Mouse (Mus musculus): ENCODE data around the gene Ano7.

DNA sequence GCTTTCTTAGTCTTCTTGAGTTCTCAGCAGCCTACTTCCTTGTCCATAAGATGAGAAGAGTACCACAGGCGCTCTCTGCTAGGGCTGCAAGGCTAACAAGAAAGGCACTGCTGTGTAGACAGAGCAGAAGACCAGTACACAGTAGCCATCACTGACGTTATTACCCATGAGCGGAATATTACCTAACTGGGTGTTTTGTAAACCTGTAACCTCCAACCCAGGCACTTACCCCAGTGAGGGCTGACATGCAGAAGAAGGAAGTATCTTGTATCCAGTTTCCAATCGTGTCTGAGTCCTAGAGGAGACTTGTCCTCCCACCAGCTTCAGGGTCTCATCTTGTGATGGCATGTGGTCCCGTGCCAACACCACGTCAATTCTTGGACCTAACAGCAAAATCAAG is 49.8 kb upstream of the Ano7 start:
- TF ChIP-seq JUND (IDR thresholded peaks at IDR 0.05; ENCODE audit: low read depth, low read length) (no peak), CTCF (IDR thresholded peaks at IDR 0.05 in 2 of 3, conservative IDR thresholded peaks at IDR 0.05 in 1 of 3; ENCODE audit: control insufficient read depth in 1 of 3, insufficient read depth in 1 of 3, low read depth in 2 of 3, low read length in 3 of 3, poor library complexity in 1 of 3, severe bottlenecking in 1 of 3) (no peak), TBP (IDR thresholded peaks at IDR 0.05; ENCODE audit: low read depth, low read length) (no peak), POLR2A (IDR thresholded peaks at IDR 0.05; ENCODE audit: control insufficient read depth in 1 of 2, insufficient read depth in 1 of 2, low read depth in 1 of 2, low read length in 2 of 2, poor library complexity in 1 of 2) (no peak), NELFE (IDR thresholded peaks at IDR 0.05; ENCODE audit: low read depth, low read length) (no peak), NRF1 (IDR thresholded peaks at IDR 0.05; ENCODE audit: insufficient read depth, low read depth, low read length, poor library complexity, severe bottlenecking) (no peak), BHLHE40 (IDR thresholded peaks at IDR 0.05; ENCODE audit: borderline replicate concordance, low read depth, low read length) (no peak), MAFK (IDR thresholded peaks at IDR 0.05; ENCODE audit: borderline replicate concordance, low read depth, low read length) (no peak), E2F4 (IDR thresholded peaks at IDR 0.05; ENCODE audit: borderline replicate concordance, low read depth, low read length) (no peak), SIN3A (IDR thresholded peaks at IDR 0.05; ENCODE audit: low read length) (no peak), MYB (IDR thresholded peaks at IDR 0.05; ENCODE audit: low read depth, low read length) (no peak), EP300 (IDR thresholded peaks at IDR 0.05; ENCODE audit: low read depth in 1 of 2, low read length in 2 of 2) (no peak), GATA1 (IDR thresholded peaks at IDR 0.05; ENCODE audit: low read depth, low read length) (no peak), USF2 (IDR thresholded peaks at IDR 0.05; ENCODE audit: borderline replicate concordance in 1 of 2, insufficient read depth in 1 of 2, low read depth in 1 of 2, low read length in 2 of 2) (no peak)

Data from MEL (cell line).